Mouse (Mus musculus) urinary bladder, postnatal 25 days (tissue): ENCODE measurements around the gene Gna11.

Experiments used
- DNase-seq: peaks from one replicate; pipeline ENCODE4 v3.0.0; 2022; ENCODE audit warnings: low spot score

The Gna11 gene

GRCm38 (mm10) chr10:81485060-81485449 is 59.9 kb downstream of the Gna11 start:
- DNase-seq = no peak

- no peak for DNase-seq
Observed at GRCm38 (mm10) chr10:81484441-81485059, 60.4 kb downstream of the Gna11 start.

- no peak for DNase-seq
Observed at GRCm38 (mm10) chr10:81483983-81484382, 61.0 kb downstream of the Gna11 start.

GRCm38 (mm10) chr10:81482533-81482889 is 62.5 kb downstream of the Gna11 start, which contains the start of gene Celf5:
Gene Celf5 (minus strand): TSS chr10:81482709.
- peak; percentile 59 for DNase-seq

GRCm38 (mm10) chr10:81481605-81482532 is 63.1 kb downstream of the Gna11 start:
- DNase-seq = no peak
